Mouse (Mus musculus) lung, embryonic 15.5 days (tissue): ENCODE data around the gene Dpf3. TPM values are rescaled to one million over a fixed set of nuclear protein-coding genes. Genes with fewer than 3 reads are reported as not detected.

Source experiments
- ATAC-seq: fragments of 200-750 bp; cut with Nextera tagmentation; 2 replicates; pipeline ENCODE4 v1.8.0; 2017; ENCODE audit warnings: moderate number of reproducible peaks, borderline replicate concordance; ENCODE audit not compliant: low FRiP score, low TSS enrichment; ENCODE audit errors: extremely low read depth
- H3K27ac ChIP-seq: fragments of 300-500 bp; sonication (generic); 2 replicates; pipeline ENCODE4 v1.5.1; 2015; ENCODE audit warnings: moderate library complexity, mild to moderate bottlenecking, inconsistent platforms
- H3K27me3 ChIP-seq: fragments of 300-500 bp; sonication (generic); 2 replicates; pipeline ENCODE4 v1.6.1; 2015; ENCODE audit warnings: inconsistent platforms
- H3K36me3 ChIP-seq: fragments of 300-500 bp; sonication (generic); 2 replicates; pipeline ENCODE4 v1.6.1; 2015; ENCODE audit warnings: inconsistent platforms
- H3K4me1 ChIP-seq: fragments of 300-500 bp; sonication (generic); 2 replicates; pipeline ENCODE4 v1.6.1; 2015; ENCODE audit warnings: inconsistent platforms
- H3K4me2 ChIP-seq: fragments of 300-500 bp; sonication (generic); 2 replicates; pipeline ENCODE4 v1.6.1; 2015; ENCODE audit warnings: inconsistent platforms, mild to moderate bottlenecking, moderate library complexity
- H3K4me3 ChIP-seq: fragments of 300-500 bp; sonication (generic); 2 replicates; pipeline ENCODE4 v1.5.1; 2015; ENCODE audit warnings: mild to moderate bottlenecking, inconsistent platforms
- H3K9ac ChIP-seq: fragments of 300-500 bp; sonication (generic); 2 replicates; pipeline ENCODE4 v1.6.1; 2015; ENCODE audit warnings: inconsistent platforms
- H3K9me3 ChIP-seq: fragments of 300-500 bp; sonication (generic); 2 replicates; pipeline ENCODE4 v1.6.1; 2016; ENCODE audit warnings: inconsistent platforms
- WGBS: fragments of 180-500 bp; shearing (Covaris S2); methylation state at CpG from one replicate; pipeline ENCODE4 v1.1.7; 2015; 5-methylcytosine and 5-hydroxymethylcytosine counted together
- polyA plus RNA-seq: library from polyadenylated mRNA; unstranded; fragments of >200 nt; fragmentation: Nextera tagmentation; extraction: Ambion mirVana; gene quantifications from 2 replicates; pipeline ENCODE4 v1.2.1, GENCODE M21; 2015

The Dpf3 gene
- polyA plus RNA-seq, 1 experiment from 2014 or later: 3.7 TPM

DNA sequence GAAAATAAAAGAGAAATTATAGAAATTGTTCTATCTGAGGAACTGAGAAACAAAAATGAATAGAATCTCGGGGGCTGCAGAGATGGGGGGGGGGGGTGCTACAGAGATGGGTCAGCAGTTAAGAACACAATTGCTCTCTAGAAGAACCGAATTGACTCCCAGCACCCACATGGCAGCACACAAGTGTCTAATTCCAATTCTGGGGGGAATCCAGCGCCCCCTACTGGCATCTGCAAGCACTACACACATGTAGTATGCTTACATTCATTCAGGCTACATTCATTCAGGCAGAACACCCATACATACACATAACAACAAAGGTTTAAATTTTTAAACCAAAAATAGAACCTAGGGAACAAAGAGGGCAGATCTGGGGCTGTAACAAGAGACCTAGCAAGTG is 122.7 kb downstream of the Dpf3 start:
- no peak overlapping the region for H3K27ac ChIP-seq
- WGBS: 68% methylated on average over 3 of the region's 3 CpGs
- H3K27me3 ChIP-seq: no peaks in the 10 kb centered on the region
- H3K4me3 ChIP-seq: no peak overlapping the region
- no peaks in the 10 kb centered on the region for H3K4me1 ChIP-seq
- peaks cover 4% of the 10 kb centered on the region; the same call in 1 of the 2 replicates for H3K9me3 ChIP-seq
- H3K36me3 ChIP-seq: no peaks in the 10 kb centered on the region
- no peak for ATAC-seq
- no peak overlapping the region for H3K9ac ChIP-seq
- no peak overlapping the region for H3K4me2 ChIP-seq

DNA sequence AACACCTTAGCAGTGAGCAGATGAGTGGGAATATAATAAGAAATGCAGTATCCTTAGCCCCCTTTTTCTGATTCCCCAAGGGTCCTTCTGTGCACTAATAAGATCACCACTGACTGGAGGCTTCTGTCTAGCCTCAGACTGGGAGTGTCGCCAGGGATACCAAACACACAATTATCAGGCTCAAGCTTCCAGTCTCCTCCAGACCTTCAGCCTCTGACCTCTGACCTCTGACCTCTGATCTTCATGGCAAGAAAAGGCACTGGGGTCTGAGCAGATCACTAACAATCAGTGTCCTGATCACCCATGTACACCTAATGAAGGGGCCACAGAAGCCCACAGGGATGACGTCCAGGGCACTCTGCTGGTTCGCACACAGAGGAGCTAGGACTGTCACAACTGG is 125.7 kb downstream of the Dpf3 start:
- H3K36me3 ChIP-seq: no peaks in the 10 kb centered on the region
- no peak for ATAC-seq
- no peak overlapping the region for H3K9ac ChIP-seq
- H3K4me3 ChIP-seq: no peak overlapping the region
- no peaks in the 10 kb centered on the region for H3K27me3 ChIP-seq
- no peak overlapping the region for H3K27ac ChIP-seq
- 67% methylated on average over 3 of the region's 3 CpGs for WGBS
- H3K9me3 ChIP-seq: peaks cover 4% of the 10 kb centered on the region; the same call in 1 of the 2 replicates
- H3K4me2 ChIP-seq: no peak overlapping the region
- no peaks in the 10 kb centered on the region for H3K4me1 ChIP-seq

DNA sequence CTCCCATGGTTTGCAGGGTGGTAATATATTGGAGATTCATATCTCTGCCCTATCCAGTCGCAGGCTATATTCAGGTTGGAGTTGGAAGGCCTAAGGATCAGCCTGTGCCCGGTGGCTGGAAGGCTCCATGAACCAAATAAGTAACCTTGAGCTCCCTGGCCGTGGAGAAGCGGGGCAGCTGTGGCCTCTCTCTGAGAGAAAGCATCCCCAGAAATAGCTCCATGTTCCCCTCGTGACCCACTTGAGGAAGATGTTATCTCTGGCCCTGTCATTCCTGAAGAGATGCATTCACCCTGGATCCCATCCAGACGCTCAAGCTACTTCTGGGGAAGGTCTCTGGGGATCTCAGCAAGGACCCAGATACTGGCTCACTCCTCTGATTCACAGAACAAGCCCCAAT is 134.9 kb downstream of the Dpf3 start:
- Histone ChIP-seq H3K27ac (no peak overlapping the region), H3K4me3 (no peak overlapping the region), H3K4me2 (no peak overlapping the region), H3K27me3 (no peaks in the 10 kb centered on the region), H3K36me3 (no peaks in the 10 kb centered on the region), H3K9ac (no peak overlapping the region), H3K9me3 (no peaks in the 10 kb centered on the region), H3K4me1 (no peaks in the 10 kb centered on the region)
- ATAC-seq: no peak
- WGBS: 57% methylated on average over 6 of the region's 6 CpGs

GRCm38 (mm10) chr12:83349736-83350135 is 137.8 kb downstream of the Dpf3 start:
- no peak for ATAC-seq
- Histone ChIP-seq H3K9me3 (no peaks in the 10 kb centered on the region), H3K27ac (no peak overlapping the region), H3K4me2 (no peak overlapping the region), H3K27me3 (no peaks in the 10 kb centered on the region), H3K4me3 (no peak overlapping the region), H3K9ac (no peak overlapping the region), H3K36me3 (no peaks in the 10 kb centered on the region), H3K4me1 (no peaks in the 10 kb centered on the region)
- WGBS: 79% methylated on average over 5 of the region's 5 CpGs

- H3K27me3 ChIP-seq: no peaks in the 10 kb centered on the region
- ATAC-seq: no peak
- no peaks in the 10 kb centered on the region for H3K36me3 ChIP-seq
- H3K4me2 ChIP-seq: no peak overlapping the region
- H3K27ac ChIP-seq: no peak overlapping the region
- no peaks in the 10 kb centered on the region for H3K9me3 ChIP-seq
- no peak overlapping the region for H3K4me3 ChIP-seq
- WGBS: 36% methylated on average over 3 of the region's 3 CpGs
- H3K4me1 ChIP-seq: no peaks in the 10 kb centered on the region
- H3K9ac ChIP-seq: no peak overlapping the region
These were observed 139.3 kb downstream of the Dpf3 start for GRCm38 (mm10) chr12:83348246-83348645.

DNA sequence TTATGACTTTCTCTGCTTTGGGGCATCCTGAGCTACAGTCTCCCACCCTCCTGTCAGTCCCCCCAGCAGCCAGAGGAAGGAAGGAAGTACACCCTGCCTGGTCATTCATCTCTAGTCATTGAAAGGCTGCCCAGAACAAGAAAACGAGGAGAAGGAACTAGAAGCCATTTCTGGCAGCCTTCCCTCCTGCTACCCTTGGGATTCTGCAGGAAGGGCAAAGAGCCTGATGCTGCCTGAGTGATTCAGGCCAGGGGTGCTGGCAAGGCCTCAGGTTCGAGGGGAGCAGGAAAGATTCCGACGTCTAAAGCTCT is 144.7 kb downstream of the Dpf3 start:
- WGBS: 20% methylated on average over 4 of the region's 4 CpGs
- Histone ChIP-seq H3K4me1 (no peaks in the 10 kb centered on the region), H3K4me2 (no peak overlapping the region), H3K9ac (no peak overlapping the region), H3K9me3 (no peaks in the 10 kb centered on the region), H3K27me3 (no peaks in the 10 kb centered on the region), H3K4me3 (no peak overlapping the region), H3K36me3 (no peaks in the 10 kb centered on the region), H3K27ac (no peak overlapping the region)
- no peak for ATAC-seq

GRCm38 (mm10) chr12:83342035-83342874 is 145.3 kb downstream of the Dpf3 start:
- H3K27ac ChIP-seq: no peak overlapping the region
- 49% methylated on average over 15 of the region's 15 CpGs for WGBS

DNA sequence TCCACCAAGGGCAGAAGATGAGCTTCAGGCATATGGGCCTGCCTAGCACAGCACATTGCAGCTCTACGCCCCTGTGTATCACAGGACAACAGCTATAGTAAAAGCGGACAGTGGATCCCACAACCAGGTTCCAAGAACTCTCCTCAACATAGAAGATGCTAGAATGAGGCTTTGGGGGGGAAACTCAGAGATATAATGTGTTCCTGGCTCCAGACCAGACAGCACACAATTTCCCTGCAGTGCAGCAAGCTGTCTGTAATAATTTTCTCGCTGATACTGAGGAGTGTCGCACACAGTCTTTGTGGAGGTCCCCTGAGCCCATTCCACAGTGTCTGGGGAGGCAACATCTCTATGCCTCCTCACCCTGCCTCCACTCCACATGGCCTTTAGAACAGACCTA is 146.6 kb downstream of the Dpf3 start:
- Histone ChIP-seq H3K4me2 (no peak overlapping the region), H3K27me3 (no peaks in the 10 kb centered on the region), H3K9ac (no peak overlapping the region), H3K4me3 (no peak overlapping the region), H3K36me3 (no peaks in the 10 kb centered on the region), H3K4me1 (no peaks in the 10 kb centered on the region), H3K9me3 (no peaks in the 10 kb centered on the region), H3K27ac (no peak overlapping the region)
- ATAC-seq: no peak
- 83% methylated on average over 4 of the region's 4 CpGs for WGBS

More at GRCm38 (mm10) chr12:83342035-83342874, 145.3 kb downstream of the Dpf3 start:
- Histone ChIP-seq H3K27me3 (no peaks in the 10 kb centered on the region), H3K4me3 (no peak overlapping the region), H3K9me3 (no peaks in the 10 kb centered on the region), H3K4me2 (no peak overlapping the region), H3K4me1 (no peaks in the 10 kb centered on the region), H3K9ac (no peak overlapping the region), H3K36me3 (no peaks in the 10 kb centered on the region)
- no peak for ATAC-seq

DNA sequence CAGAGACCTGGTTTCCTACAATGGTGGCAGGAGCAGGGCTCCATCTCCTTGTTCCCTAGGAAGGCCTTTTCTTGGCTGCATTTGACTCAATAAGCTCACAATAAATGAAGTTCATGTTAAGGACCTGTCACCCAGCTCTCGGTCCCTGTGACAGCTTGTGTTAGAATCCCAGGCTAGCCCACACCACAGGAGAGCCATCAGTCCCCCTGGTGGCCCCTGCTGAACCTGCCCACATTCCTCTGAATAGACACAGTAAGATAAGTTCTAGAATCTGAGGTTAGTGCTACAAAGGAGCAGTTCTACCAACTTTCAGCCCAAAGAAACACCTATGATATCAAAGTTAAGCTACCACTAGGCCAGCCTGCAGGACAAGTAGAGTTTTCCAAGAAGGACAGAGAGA is 149.2 kb downstream of the Dpf3 start:
- Histone ChIP-seq H3K4me3 (no peak overlapping the region), H3K4me2 (no peak overlapping the region), H3K27ac (no peak overlapping the region), H3K9me3 (no peaks in the 10 kb centered on the region), H3K36me3 (no peaks in the 10 kb centered on the region), H3K4me1 (no peaks in the 10 kb centered on the region), H3K9ac (no peak overlapping the region), H3K27me3 (no peaks in the 10 kb centered on the region)
- no peak for ATAC-seq
- 75% methylated on average over 1 of the region's 1 CpGs for WGBS

GRCm38 (mm10) chr12:83337776-83338149 is 149.8 kb downstream of the Dpf3 start:
- no peak overlapping the region for H3K4me2 ChIP-seq
- no peaks in the 10 kb centered on the region for H3K4me1 ChIP-seq
- 21% methylated on average over 7 of the region's 7 CpGs for WGBS
- H3K27ac ChIP-seq: no peak overlapping the region
- no peak overlapping the region for H3K4me3 ChIP-seq
- no peaks in the 10 kb centered on the region for H3K27me3 ChIP-seq
- H3K36me3 ChIP-seq: no peaks in the 10 kb centered on the region
- ATAC-seq: no peak
- no peaks in the 10 kb centered on the region for H3K9me3 ChIP-seq
- no peak overlapping the region for H3K9ac ChIP-seq

- no peaks in the 10 kb centered on the region for H3K9me3 ChIP-seq
These were observed 150.3 kb downstream of the Dpf3 start for GRCm38 (mm10) chr12:83337077-83337775.

GRCm38 (mm10) chr12:83330056-83330455 is 157.5 kb downstream of the Dpf3 start:
- no peak overlapping the region for H3K27ac ChIP-seq
- WGBS: 42% methylated on average over 7 of the region's 7 CpGs
- H3K9me3 ChIP-seq: no peaks in the 10 kb centered on the region

More at GRCm38 (mm10) chr12:83337077-83337775, 150.3 kb downstream of the Dpf3 start:
- Histone ChIP-seq H3K36me3 (no peaks in the 10 kb centered on the region), H3K27me3 (no peaks in the 10 kb centered on the region), H3K9ac (no peak overlapping the region), H3K4me2 (no peak overlapping the region), H3K4me3 (no peak overlapping the region), H3K4me1 (no peaks in the 10 kb centered on the region), H3K27ac (no peak overlapping the region)
- ATAC-seq: no peak
- 19% methylated on average over 13 of the region's 13 CpGs for WGBS

More at GRCm38 (mm10) chr12:83330056-83330455, 157.5 kb downstream of the Dpf3 start:
- no peak overlapping the region for H3K4me2 ChIP-seq
- no peak for ATAC-seq
- no peak overlapping the region for H3K9ac ChIP-seq
- no peaks in the 10 kb centered on the region for H3K4me1 ChIP-seq
- no peaks in the 10 kb centered on the region for H3K27me3 ChIP-seq
- no peak overlapping the region for H3K4me3 ChIP-seq
- no peaks in the 10 kb centered on the region for H3K36me3 ChIP-seq
